Mouse (Mus musculus): ENCODE results near the gene Igdcc4.

DNA sequence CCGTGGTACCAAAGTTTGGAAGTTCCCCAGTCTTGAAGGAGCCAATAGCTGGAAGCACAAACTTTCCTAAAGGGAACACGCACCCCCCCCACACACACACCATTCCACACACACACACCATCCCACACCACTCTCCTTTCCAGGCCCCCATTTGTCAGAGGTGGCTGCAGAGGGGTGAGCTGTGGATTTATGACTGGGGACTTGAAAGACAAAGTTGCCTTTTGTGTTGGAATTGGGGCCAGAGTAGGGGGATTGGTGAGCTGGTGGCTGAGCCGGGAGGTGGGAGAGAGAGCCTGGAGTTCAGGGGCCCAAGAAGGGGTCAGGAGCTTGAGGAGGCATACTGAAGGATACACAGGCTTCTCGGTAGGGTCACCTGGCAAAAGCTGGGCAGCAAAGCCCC, 67.7 kb downstream of the Igdcc4 start:
- TF ChIP-seq HCFC1 (IDR thresholded peaks at IDR 0.05; ENCODE audit: borderline replicate concordance, insufficient read depth, low read length): no peak
- TF ChIP-seq ZC3H11A (IDR thresholded peaks at IDR 0.05; ENCODE audit: borderline replicate concordance, low read depth, low read length): no peak
- no peak for TF ChIP-seq CHD2 (IDR thresholded peaks at IDR 0.05; ENCODE audit: low read depth, low read length)
- no peak for TF ChIP-seq ZNF384 (IDR thresholded peaks at IDR 0.05; ENCODE audit: low read depth, low read length)
- TF ChIP-seq MAFK (IDR thresholded peaks at IDR 0.05; ENCODE audit: insufficient read depth, low read depth, low read length): no peak
